Mouse (Mus musculus) CH12.LX (cell line): Measurements from ENCODE around the gene Olfr160. TPM values are rescaled to one million over a fixed set of nuclear protein-coding genes. Genes with fewer than 3 reads are reported as not detected.

Experiments used
- DNase-seq: peaks from one replicate; pipeline ENCODE4 v3.0.0-alpha.2; 2013; ENCODE audit errors: extremely low read depth
- H3K27ac ChIP-seq: 2 replicates; pipeline ENCODE4 v1.5.1; 2012; ENCODE audit warnings: low read depth, mild to moderate bottlenecking, control low read depth, moderate library complexity; ENCODE audit not compliant: insufficient read depth
- H3K27me3 ChIP-seq: replicated peaks from 2 replicates; pipeline ENCODE3; 2012; ENCODE audit warnings: inconsistent platforms
- H3K36me3 ChIP-seq, 2 experiments: replicated peaks in 1 of 2; 2 replicates each; pipeline versions ENCODE3 to v1.6.1; 2012; ENCODE audit warnings: inconsistent platforms in 1 of 2, low read length in 1 of 2, mild to moderate bottlenecking in 1 of 2, mixed read lengths in 1 of 2, moderate library complexity in 1 of 2; ENCODE audit not compliant: control insufficient read depth in 1 of 2, insufficient read depth in 1 of 2
- H3K4me1 ChIP-seq, 2 experiments: 2 replicates each; pipeline ENCODE4 v1.6.1; 2012; ENCODE audit warnings: inconsistent platforms in 1 of 2, moderate library complexity in 1 of 2; ENCODE audit not compliant: insufficient read depth in 2 of 2, control insufficient read depth in 1 of 2
- H3K4me2 ChIP-seq: 2 replicates; pipeline ENCODE4 v1.6.1; 2012; ENCODE audit warnings: low read depth, mild to moderate bottlenecking, control low read depth; ENCODE audit not compliant: poor library complexity, insufficient read depth, severe bottlenecking
- H3K4me3 ChIP-seq, 3 experiments: fragments of 150-350 bp in 1 of 3; sonication (generic) in 1 of 3; replicated peaks in 1 of 3; 2 replicates each; pipeline versions ENCODE3 to v1.5.1; 2011 to 2012; ENCODE audit warnings: low read depth in 2 of 3, low read length in 2 of 3, mild to moderate bottlenecking in 2 of 3, moderate library complexity in 2 of 3, control low read depth in 1 of 3, improper control_type of control experiment in 1 of 3, inconsistent platforms in 1 of 3, mixed read lengths in 1 of 3; ENCODE audit not compliant: poor library complexity in 1 of 3
- H3K79me2 ChIP-seq: replicated peaks from 2 replicates; pipeline ENCODE4 v1.6.1; 2012; ENCODE audit warnings: mild to moderate bottlenecking, moderate library complexity; ENCODE audit not compliant: control insufficient read depth, poor library complexity, insufficient read depth, severe bottlenecking; ENCODE audit errors: extremely low read depth
- H3K9ac ChIP-seq: 2 replicates; pipeline ENCODE4 v1.6.1; 2012; ENCODE audit warnings: low read depth, mild to moderate bottlenecking, control low read depth, moderate library complexity; ENCODE audit not compliant: insufficient read depth
- H3K9me3 ChIP-seq: replicated peaks from 2 replicates; pipeline ENCODE3; 2012; ENCODE audit warnings: low read length, inconsistent platforms, mixed read lengths
- BHLHE40 ChIP-seq: IDR thresholded peaks from 2 replicates; pipeline ENCODE4 v1.6.1; 2011; ENCODE audit warnings: mild to moderate bottlenecking, low read depth, low read length, improper control_type of control experiment
- CHD2 ChIP-seq: IDR thresholded peaks from 2 replicates; pipeline ENCODE4 v1.6.1; 2011; ENCODE audit warnings: low read length, improper control_type of control experiment
- ETS1 ChIP-seq: conservative IDR thresholded peaks from 2 replicates; pipeline ENCODE4 v1.6.1; 2012; ENCODE audit warnings: low read depth, mild to moderate bottlenecking, inconsistent platforms, low read length, improper control_type of control experiment, moderate library complexity
- GABPA ChIP-seq: IDR thresholded peaks from 2 replicates; pipeline ENCODE4 v1.6.1; 2012; ENCODE audit warnings: low read depth, low read length, improper control_type of control experiment, inconsistent platforms; ENCODE audit not compliant: insufficient replicate concordance
- JUN ChIP-seq: IDR thresholded peaks from 2 replicates; pipeline ENCODE4 v1.6.1; 2011; ENCODE audit warnings: low read depth, mild to moderate bottlenecking, low read length, improper control_type of control experiment, moderate library complexity; ENCODE audit not compliant: insufficient read depth
- KAT2A ChIP-seq: IDR thresholded peaks from 2 replicates; pipeline ENCODE4 v1.6.1; 2012; ENCODE audit warnings: low read length, improper control_type of control experiment, inconsistent platforms; ENCODE audit not compliant: insufficient replicate concordance
- MAFK ChIP-seq: IDR thresholded peaks from 2 replicates; pipeline ENCODE4 v1.6.1; 2011; ENCODE audit warnings: low read length, improper control_type of control experiment; ENCODE audit not compliant: insufficient replicate concordance
- MAX ChIP-seq: IDR thresholded peaks from 2 replicates; pipeline ENCODE4 v1.6.1; 2011; ENCODE audit warnings: low read length, improper control_type of control experiment
- MAZ ChIP-seq: IDR thresholded peaks from 2 replicates; pipeline ENCODE4 v1.6.1; 2012; ENCODE audit warnings: low read depth, mild to moderate bottlenecking, inconsistent platforms, low read length, improper control_type of control experiment, moderate library complexity
- MEF2A ChIP-seq: IDR thresholded peaks from 2 replicates; pipeline ENCODE4 v1.6.1; 2014; ENCODE audit warnings: low read depth, mild to moderate bottlenecking, inconsistent platforms, low read length, improper control_type of control experiment, borderline replicate concordance
- MYC ChIP-seq: IDR thresholded peaks from 2 replicates; pipeline ENCODE4 v1.6.1; 2011; ENCODE audit warnings: low read depth, mild to moderate bottlenecking, improper control_type of control experiment, low read length
- NELFE ChIP-seq: IDR thresholded peaks from 2 replicates; pipeline ENCODE4 v1.6.1; 2011; ENCODE audit warnings: low read depth, low read length, improper control_type of control experiment
- NRF1 ChIP-seq: IDR thresholded peaks from 2 replicates; pipeline ENCODE4 v1.6.1; 2014; ENCODE audit warnings: low read depth, mild to moderate bottlenecking, inconsistent platforms, low read length, improper control_type of control experiment, moderate library complexity
- PAX5 ChIP-seq: IDR thresholded peaks from 2 replicates; pipeline ENCODE4 v1.6.1; 2012; ENCODE audit warnings: low read length, inconsistent platforms, mixed read lengths
- POLR2A ChIP-seq: IDR thresholded peaks from 2 replicates; pipeline ENCODE4 v1.6.1; 2011; ENCODE audit warnings: low read depth, mild to moderate bottlenecking, improper control_type of control experiment, low read length
- POLR2AphosphoS2 ChIP-seq: IDR thresholded peaks from 2 replicates; pipeline ENCODE4 v1.6.1; 2011; ENCODE audit warnings: low read depth, low read length, improper control_type of control experiment
- RAD21 ChIP-seq: IDR thresholded peaks from 2 replicates; pipeline ENCODE4 v1.6.1; 2011; ENCODE audit warnings: low read depth, mild to moderate bottlenecking, low read length, improper control_type of control experiment, moderate library complexity
- RCOR1 ChIP-seq: conservative IDR thresholded peaks from 2 replicates; pipeline ENCODE4 v1.6.1; 2012; ENCODE audit warnings: low read depth, mild to moderate bottlenecking, inconsistent platforms, low read length, improper control_type of control experiment
- SMC3 ChIP-seq: IDR thresholded peaks from 2 replicates; pipeline ENCODE4 v1.6.1; 2011; ENCODE audit warnings: low read depth, low read length, improper control_type of control experiment
- TBP ChIP-seq: conservative IDR thresholded peaks from 2 replicates; pipeline ENCODE4 v1.6.1; 2011; ENCODE audit warnings: low read depth, low read length, improper control_type of control experiment
- UBTF ChIP-seq: IDR thresholded peaks from 2 replicates; pipeline ENCODE4 v1.6.1; 2012; ENCODE audit warnings: low read depth, mild to moderate bottlenecking, inconsistent platforms, low read length, improper control_type of control experiment, moderate library complexity
- USF1 ChIP-seq: IDR thresholded peaks from 2 replicates; pipeline ENCODE4 v1.6.1; 2014; ENCODE audit warnings: low read depth, mild to moderate bottlenecking, inconsistent platforms, low read length, improper control_type of control experiment
- ZC3H11A ChIP-seq: IDR thresholded peaks from 2 replicates; pipeline ENCODE4 v1.6.1; 2012; ENCODE audit warnings: low read depth, mild to moderate bottlenecking, inconsistent platforms, low read length, improper control_type of control experiment
- ZKSCAN1 ChIP-seq: IDR thresholded peaks from 2 replicates; pipeline ENCODE4 v1.6.1; 2012; ENCODE audit warnings: low read depth, inconsistent platforms, low read length, improper control_type of control experiment, borderline replicate concordance
- ZMIZ1 ChIP-seq: IDR thresholded peaks from 2 replicates; pipeline ENCODE4 v1.6.1; 2012; ENCODE audit warnings: low read depth, mild to moderate bottlenecking, inconsistent platforms, low read length, improper control_type of control experiment
- ZNF384 ChIP-seq: IDR thresholded peaks from 2 replicates; pipeline ENCODE4 v1.6.1; 2012; ENCODE audit warnings: low read depth, low read length, improper control_type of control experiment, inconsistent platforms
- dilution Hi-C: fragments of 300-500 bp; cut with MboI; formaldehyde crosslinking; loops from 2 replicates; pipeline ENCODE4 v1.14.3; 2020; ENCODE audit warnings: low sequenced_read_pairs; ENCODE audit not compliant: extremely low pct_unique_long_range_greater_than_20kb, extremely low pct_ligation_motif_present
- in situ Hi-C: fragments of 300-500 bp; cut with MboI; formaldehyde crosslinking; loops from 3 replicates; pipeline ENCODE4 v1.14.3; 2019; ENCODE audit warnings: low sequenced_read_pairs, low pct_ligation_motif_present, low pct_unique_long_range_greater_than_20kb, mixed read lengths
- polyA plus RNA-seq: library from polyadenylated mRNA; unstranded; fragments of >175 nt; gene quantifications from 2 replicates; pipeline ENCODE4 v1.2.1, GENCODE M21; 2012; ENCODE audit warnings: low read depth; ENCODE audit not compliant: insufficient read length
- total RNA-seq, 2 experiments: library from RNA; depleted of rRNA; stranded (reverse); fragments of 300-350 nt in 1 of 2; fragments of >200 nt in 1 of 2; gene quantifications; 2 replicates each; pipeline ENCODE4 v1.2.3; 2012 to 2014

The Olfr160 gene
- total and polyA plus RNA-seq, 3 experiments: not detected

- no peak overlapping the region for H3K4me2 ChIP-seq
- dilution Hi-C loops: no loop called here
- no peaks in the 10 kb centered on the region for H3K27me3 ChIP-seq
- H3K4me3 ChIP-seq: no peak overlapping the region
- no peak overlapping the region for H3K9ac ChIP-seq
- no peak for DNase-seq
- H3K27ac ChIP-seq: no peak overlapping the region
- in situ Hi-C loops: loop anchor here (25.0 kb wide), 1 partner anchor 256 kb away; no protein-coding TSS in a partner anchor
- no peaks in the 10 kb centered on the region for H3K36me3 ChIP-seq
- H3K4me1 ChIP-seq: no peaks in the 10 kb centered on the region
- H3K79me2 ChIP-seq: no peaks in the 10 kb centered on the region
- TF ChIP-seq RAD21: no peak
- no peak for TF ChIP-seq ZMIZ1
- no peak for TF ChIP-seq CHD2
- no peak for TF ChIP-seq ZC3H11A
- TF ChIP-seq ZKSCAN1: no peak
- no peak for TF ChIP-seq USF1
- TF ChIP-seq NRF1: no peak
- no peak for TF ChIP-seq ETS1
- TF ChIP-seq MYC: no peak
- no peak for TF ChIP-seq MAZ
- no peak for TF ChIP-seq JUN
- TF ChIP-seq MEF2A: no peak
- TF ChIP-seq TBP: no peak
- no peak for TF ChIP-seq MAFK
- TF ChIP-seq SMC3: no peak
- H3K9me3 ChIP-seq: no peaks in the 10 kb centered on the region
Observed at GRCm38 (mm10) chr9:37681123-37681522, 34.9 kb downstream of the Olfr160 start.

GRCm38 (mm10) chr9:37675287-37675686, 40.8 kb downstream of the Olfr160 start:
- Histone ChIP-seq H3K27ac (no peak overlapping the region), H3K4me2 (no peak overlapping the region), H3K79me2 (no peaks in the 10 kb centered on the region), H3K27me3 (no peaks in the 10 kb centered on the region), H3K9ac (no peak overlapping the region), H3K4me3 (no peak overlapping the region), H3K9me3 (peaks cover 3% of the 10 kb centered on the region)
- DNase-seq: no peak
- no peak for TF ChIP-seq ETS1
- no peak for TF ChIP-seq UBTF
- no peak for TF ChIP-seq MAZ
- no peak for TF ChIP-seq BHLHE40
- TF ChIP-seq TBP: no peak
- TF ChIP-seq ZNF384: no peak
- no peak for TF ChIP-seq CHD2
- TF ChIP-seq JUN: no peak
- no peak for TF ChIP-seq POLR2A
- TF ChIP-seq RAD21: no peak
- no peak for TF ChIP-seq MAX
- TF ChIP-seq RCOR1: no peak
- no peak for TF ChIP-seq POLR2AphosphoS2
- TF ChIP-seq GABPA: no peak
- no peak for TF ChIP-seq PAX5
- no peak for TF ChIP-seq NELFE
- no peak for TF ChIP-seq KAT2A
- TF ChIP-seq, all 38 proteins: peak for 0
- H3K4me1 ChIP-seq: no peaks in the 10 kb centered on the region
- no peaks in the 10 kb centered on the region for H3K36me3 ChIP-seq
- dilution Hi-C loops (no loop called here), in situ Hi-C loops (loop anchor here (25.0 kb wide), 1 partner anchor 262 kb away; no protein-coding TSS in a partner anchor)
